Mouse (Mus musculus) liver, embryonic 16.5 days (tissue): Measurements from ENCODE around the gene Ccdc85a. TPM values are rescaled to one million over a fixed set of nuclear protein-coding genes. Genes with fewer than 3 reads are reported as not detected.

Experiments
- ATAC-seq: fragments of 200-750 bp; cut with Nextera tagmentation; 2 replicates; pipeline ENCODE4 v1.8.0; 2017; ENCODE audit warnings: low read depth, mild to moderate bottlenecking, moderate number of reproducible peaks, moderate library complexity
- H3K27ac ChIP-seq: fragments of 300-500 bp; sonication (generic); 2 replicates; pipeline ENCODE4 v1.5.1; 2014; ENCODE audit warnings: mild to moderate bottlenecking, low read length
- H3K27me3 ChIP-seq: fragments of 300-500 bp; sonication (generic); 2 replicates; pipeline ENCODE4 v1.6.1; 2014; ENCODE audit warnings: low read depth, low read length, mixed read lengths; ENCODE audit not compliant: control insufficient read depth, insufficient read depth
- H3K36me3 ChIP-seq: fragments of 300-500 bp; sonication (generic); 2 replicates; pipeline ENCODE4 v1.6.1; 2014; ENCODE audit warnings: mild to moderate bottlenecking; ENCODE audit not compliant: control insufficient read depth, insufficient read depth
- H3K4me1 ChIP-seq: fragments of 300-500 bp; sonication (generic); 2 replicates; pipeline ENCODE4 v1.6.1; 2014; ENCODE audit warnings: low read depth, low read length, mixed read lengths; ENCODE audit not compliant: control insufficient read depth
- H3K4me2 ChIP-seq: fragments of 300-500 bp; sonication (generic); 2 replicates; pipeline ENCODE4 v1.6.1; 2014; ENCODE audit warnings: low read depth, low read length, mixed read lengths
- H3K4me3 ChIP-seq: fragments of 300-500 bp; sonication (generic); 2 replicates; pipeline ENCODE4 v1.5.1; 2014; ENCODE audit warnings: low read depth, mild to moderate bottlenecking, low read length
- H3K9ac ChIP-seq: fragments of 300-500 bp; sonication (generic); 2 replicates; pipeline ENCODE4 v1.6.1; 2014; ENCODE audit warnings: low read depth, low read length
- H3K9me3 ChIP-seq: fragments of 300-500 bp; sonication (generic); replicated peaks from 2 replicates; pipeline ENCODE4 v1.6.1; 2016; ENCODE audit warnings: low read length; ENCODE audit not compliant: control insufficient read depth
- WGBS: fragments of 180-500 bp; shearing (Covaris S2); extraction: QIAGEN DNeasy Blood & Tissue Kit; methylation state at CpG from one replicate; pipeline ENCODE4 v1.1.7; 2014; ENCODE audit not compliant: insufficient replicate concordance; 5-methylcytosine and 5-hydroxymethylcytosine counted together
- polyA plus RNA-seq: library from polyadenylated mRNA; unstranded; fragments of >200 nt; fragmentation: Nextera tagmentation; extraction: Ambion mirVana; gene quantifications from 2 replicates; pipeline ENCODE4 v1.2.1, GENCODE M21; 2015

Ccdc85a gene
- polyA plus RNA-seq: 0.02 TPM in 1 of 2 replicates, not detected in the other

GRCm38 (mm10) chr11:28583911-28584434 is at the start of gene Ccdc85a:
TSS of gene Ccdc85a (minus strand) at chr11:28584324.
- Histone ChIP-seq H3K36me3 (no peaks in the 10 kb centered on the region), H3K9ac (no peak within 1 kb of the TSS), H3K4me3 (peak within 1 kb of the TSS; percentile 40), H3K27me3 (peaks cover 26% of the 10 kb centered on the region), H3K27ac (no peak within 1 kb of the TSS), H3K4me1 (no peaks in the 10 kb centered on the region), H3K4me2 (peak within 1 kb of the TSS; percentile 53), H3K9me3 (no peaks in the 10 kb centered on the region)
- peak; percentile 41; the same call in 1 of the 2 replicates for ATAC-seq
- WGBS: under 1% methylated on average over 25 of the region's 25 CpGs

- 52% methylated on average over 1 of the region's 1 CpGs for WGBS
- H3K4me3 ChIP-seq: no peak overlapping the region
- ATAC-seq: no peak
These were observed 49.5 kb upstream of the Ccdc85a start for GRCm38 (mm10) chr11:28633571-28634125.

GRCm38 (mm10) chr11:28633093-28633492 is 49.0 kb upstream of the Ccdc85a start:
- WGBS: 67% methylated on average over 1 of the region's 1 CpGs
- Histone ChIP-seq H3K9me3 (no peaks in the 10 kb centered on the region), H3K4me2 (no peak overlapping the region), H3K36me3 (no peaks in the 10 kb centered on the region), H3K4me3 (no peak overlapping the region), H3K4me1 (no peaks in the 10 kb centered on the region), H3K9ac (no peak overlapping the region), H3K27me3 (no peaks in the 10 kb centered on the region), H3K27ac (no peak overlapping the region)
- no peak for ATAC-seq

More at GRCm38 (mm10) chr11:28633571-28634125, 49.5 kb upstream of the Ccdc85a start:
- no peaks in the 10 kb centered on the region for H3K9me3 ChIP-seq
- no peaks in the 10 kb centered on the region for H3K27me3 ChIP-seq
- H3K27ac ChIP-seq: no peak overlapping the region
- no peak overlapping the region for H3K4me2 ChIP-seq
- H3K36me3 ChIP-seq: no peaks in the 10 kb centered on the region
- no peak overlapping the region for H3K9ac ChIP-seq
- no peaks in the 10 kb centered on the region for H3K4me1 ChIP-seq

- Histone ChIP-seq H3K27ac (no peak overlapping the region), H3K27me3 (no peaks in the 10 kb centered on the region), H3K9me3 (no peaks in the 10 kb centered on the region), H3K4me3 (no peak overlapping the region), H3K4me1 (no peaks in the 10 kb centered on the region), H3K4me2 (no peak overlapping the region), H3K9ac (no peak overlapping the region), H3K36me3 (no peaks in the 10 kb centered on the region)
- no peak for ATAC-seq
- 39% methylated on average over 2 of the region's 2 CpGs for WGBS
These were observed 46.6 kb upstream of the Ccdc85a start for GRCm38 (mm10) chr11:28630771-28631170.

GRCm38 (mm10) chr11:28610781-28611491 is 26.8 kb upstream of the Ccdc85a start:
- H3K4me3 ChIP-seq: no peak overlapping the region
- no peak for ATAC-seq
- no peak overlapping the region for H3K27ac ChIP-seq
- no peaks in the 10 kb centered on the region for H3K4me1 ChIP-seq
- H3K4me2 ChIP-seq: no peak overlapping the region
- no peaks in the 10 kb centered on the region for H3K36me3 ChIP-seq
- no peaks in the 10 kb centered on the region for H3K9me3 ChIP-seq
- no peaks in the 10 kb centered on the region for H3K27me3 ChIP-seq
- no peak overlapping the region for H3K9ac ChIP-seq

GRCm38 (mm10) chr11:28583138-28583910 is 800 bp downstream of the Ccdc85a start:
- peaks cover 26% of the 10 kb centered on the region for H3K27me3 ChIP-seq
- ATAC-seq: no peak
- no peaks in the 10 kb centered on the region for H3K9me3 ChIP-seq
- no peak overlapping the region for H3K27ac ChIP-seq
- H3K36me3 ChIP-seq: no peaks in the 10 kb centered on the region
- H3K4me3 ChIP-seq: peak overlapping the region; percentile 40
- peak overlapping the region; percentile 53 for H3K4me2 ChIP-seq
- no peak overlapping the region for H3K9ac ChIP-seq
- H3K4me1 ChIP-seq: no peaks in the 10 kb centered on the region
- 2% methylated on average over 61 of the region's 63 CpGs for WGBS

GRCm38 (mm10) chr11:28582218-28582617 is 1.9 kb downstream of the Ccdc85a start:
- WGBS: 10% methylated on average over 5 of the region's 5 CpGs
- Histone ChIP-seq H3K9ac (no peak overlapping the region), H3K9me3 (no peaks in the 10 kb centered on the region), H3K4me2 (no peak overlapping the region), H3K36me3 (no peaks in the 10 kb centered on the region), H3K4me3 (no peak overlapping the region), H3K27ac (no peak overlapping the region), H3K4me1 (no peaks in the 10 kb centered on the region), H3K27me3 (peaks cover 26% of the 10 kb centered on the region)
- ATAC-seq: no peak

- no peak overlapping the region for H3K9ac ChIP-seq
- 45% methylated on average over 1 of the region's 1 CpGs for WGBS
- no peak for ATAC-seq
- H3K4me1 ChIP-seq: no peaks in the 10 kb centered on the region
- no peak overlapping the region for H3K4me2 ChIP-seq
- no peak overlapping the region for H3K4me3 ChIP-seq
- no peak overlapping the region for H3K27ac ChIP-seq
- H3K9me3 ChIP-seq: no peaks in the 10 kb centered on the region
- no peaks in the 10 kb centered on the region for H3K27me3 ChIP-seq
- no peaks in the 10 kb centered on the region for H3K36me3 ChIP-seq
These were observed 11.7 kb downstream of the Ccdc85a start for GRCm38 (mm10) chr11:28572423-28572822.

GRCm38 (mm10) chr11:28556420-28556819 is 27.7 kb downstream of the Ccdc85a start:
- Histone ChIP-seq H3K4me2 (no peak overlapping the region), H3K4me3 (no peak overlapping the region), H3K9ac (no peak overlapping the region), H3K9me3 (no peaks in the 10 kb centered on the region), H3K27me3 (no peaks in the 10 kb centered on the region), H3K4me1 (no peaks in the 10 kb centered on the region), H3K36me3 (no peaks in the 10 kb centered on the region), H3K27ac (no peak overlapping the region)
- no peak for ATAC-seq
